Mouse (Mus musculus) forelimb bud, embryonic 11.5 days (tissue): ENCODE results near the gene Naga.

Experiments used
- DNase-seq: peaks from one replicate; pipeline ENCODE4 v3.0.0-alpha.2; 2012; ENCODE audit warnings: low read depth, low spot score

The Naga gene

GRCm38 (mm10) chr15:82354126-82354945 is 15.6 kb upstream of the Naga start, which contains the start of gene Ndufa6:
TSS of gene Ndufa6 (minus strand) at chr15:82354322.
- peak; percentile 98 for DNase-seq

GRCm38 (mm10) chr15:82353745-82354113 is 15.0 kb upstream of the Naga start:
- DNase-seq, result no peak

DNA sequence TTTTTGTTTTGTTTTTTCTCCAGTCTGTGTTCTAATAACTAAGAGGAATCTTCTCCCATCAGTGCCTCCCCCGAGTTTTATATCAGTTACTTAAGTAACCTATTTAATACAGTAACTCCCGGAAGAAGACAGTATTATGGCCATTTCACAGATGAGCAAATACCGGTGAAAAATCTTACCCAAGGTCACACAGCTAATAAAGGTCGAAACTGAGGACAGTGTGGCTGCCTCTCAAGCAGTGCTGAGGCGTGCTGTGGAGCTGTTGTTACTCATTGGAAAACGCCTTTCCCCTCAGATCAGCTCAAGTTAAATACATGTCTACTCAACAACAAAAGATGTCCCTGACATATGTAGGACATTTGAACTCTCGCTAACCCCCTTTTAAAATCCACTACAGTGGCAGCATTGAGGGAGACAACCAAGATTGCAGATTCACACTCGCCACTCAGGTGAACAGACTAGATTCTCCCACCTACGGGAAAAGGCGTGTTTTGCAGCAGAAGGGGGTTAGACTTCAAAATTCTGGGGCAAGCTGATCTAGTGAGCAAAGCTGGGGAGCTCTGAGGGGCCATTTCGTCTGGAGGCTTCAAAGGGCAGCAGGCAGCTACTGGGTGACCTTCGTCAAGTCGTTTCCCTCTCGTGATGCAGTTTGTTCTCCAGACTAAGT is 14.5 kb upstream of the Naga start:
- DNase-seq, result no peak

- DNase-seq, result no peak
Measured at GRCm38 (mm10) chr15:82351480-82351879, 12.8 kb upstream of the Naga start.

DNA sequence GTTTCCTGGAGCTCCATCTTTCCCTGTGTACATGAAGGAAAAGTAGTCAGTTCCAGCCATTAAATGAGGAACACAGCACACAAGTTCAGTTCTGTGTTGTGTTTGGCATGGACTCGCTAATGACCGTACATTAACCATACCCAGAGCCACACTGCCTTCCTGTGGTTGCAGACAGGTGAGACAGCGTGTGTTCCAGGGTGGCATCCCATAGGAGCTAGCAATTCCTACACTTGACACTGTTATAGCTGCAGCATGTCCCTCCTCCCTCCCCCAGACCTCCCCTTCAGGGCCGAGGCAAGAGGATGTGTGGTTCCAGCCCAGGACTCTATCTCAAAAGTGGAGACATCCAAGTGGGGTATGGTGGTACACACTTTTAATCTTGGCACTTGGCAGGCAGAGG is 11.6 kb upstream of the Naga start:
- DNase-seq, result no peak

- no peak for DNase-seq
Measured at GRCm38 (mm10) chr15:82348999-82349341, 10.2 kb upstream of the Naga start.

DNA sequence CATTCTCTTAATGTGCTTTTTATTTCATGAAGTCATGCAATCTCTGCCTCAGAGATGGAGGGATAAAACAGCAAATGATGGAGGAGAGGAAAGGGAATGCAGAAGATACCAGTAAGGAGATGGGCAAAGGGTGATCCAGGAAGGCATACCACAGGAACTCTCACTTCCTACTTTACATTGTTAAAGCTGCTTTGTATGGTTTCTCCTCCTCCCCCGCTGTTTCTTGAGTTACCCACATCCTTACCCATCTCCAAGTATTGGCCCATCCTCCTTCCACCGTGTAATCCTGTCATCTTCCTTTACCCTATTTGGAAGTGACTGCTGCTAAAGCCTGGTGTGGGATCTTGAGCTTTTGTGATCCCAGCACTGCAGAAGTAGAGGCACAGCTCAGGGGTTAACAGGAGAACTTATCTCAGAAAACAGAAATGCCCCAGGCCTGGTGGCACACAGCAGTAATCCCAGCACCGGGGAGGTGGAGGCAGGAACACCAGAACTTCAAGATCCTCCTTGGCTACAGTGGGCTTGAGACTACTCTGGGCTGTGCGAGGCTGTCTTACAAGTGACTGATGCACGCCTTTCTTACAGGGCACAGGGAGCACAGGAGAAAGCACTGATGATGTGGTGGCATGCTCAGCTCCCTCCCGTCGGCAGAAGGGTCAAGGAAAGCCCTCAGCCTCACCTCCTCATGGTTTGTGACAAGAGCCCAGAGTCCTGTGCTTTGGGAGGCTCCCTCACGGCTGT is 9.7 kb upstream of the Naga start:
- no peak for DNase-seq

- DNase-seq, result no peak
Measured at GRCm38 (mm10) chr15:82347852-82348251, 9.1 kb upstream of the Naga start.

DNA sequence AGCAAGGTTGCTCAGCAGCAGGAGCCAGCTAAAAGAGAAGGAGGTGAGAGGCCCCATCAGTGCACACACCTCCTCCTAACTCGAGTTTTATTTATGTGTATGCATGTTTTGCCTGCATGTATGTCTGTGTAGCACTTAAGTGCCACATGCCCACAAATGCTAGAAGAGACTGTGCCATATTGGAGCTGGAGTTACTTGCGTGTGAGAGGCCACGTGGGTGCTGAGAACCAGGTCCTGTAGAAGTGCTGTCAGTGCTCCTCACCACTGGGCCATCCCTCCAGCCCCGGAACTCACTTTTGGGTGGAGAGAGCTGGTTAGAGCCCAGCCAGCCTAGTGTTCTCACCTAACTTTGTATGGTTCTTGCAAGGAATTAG is 8.6 kb upstream of the Naga start:
- DNase-seq, result no peak

DNA sequence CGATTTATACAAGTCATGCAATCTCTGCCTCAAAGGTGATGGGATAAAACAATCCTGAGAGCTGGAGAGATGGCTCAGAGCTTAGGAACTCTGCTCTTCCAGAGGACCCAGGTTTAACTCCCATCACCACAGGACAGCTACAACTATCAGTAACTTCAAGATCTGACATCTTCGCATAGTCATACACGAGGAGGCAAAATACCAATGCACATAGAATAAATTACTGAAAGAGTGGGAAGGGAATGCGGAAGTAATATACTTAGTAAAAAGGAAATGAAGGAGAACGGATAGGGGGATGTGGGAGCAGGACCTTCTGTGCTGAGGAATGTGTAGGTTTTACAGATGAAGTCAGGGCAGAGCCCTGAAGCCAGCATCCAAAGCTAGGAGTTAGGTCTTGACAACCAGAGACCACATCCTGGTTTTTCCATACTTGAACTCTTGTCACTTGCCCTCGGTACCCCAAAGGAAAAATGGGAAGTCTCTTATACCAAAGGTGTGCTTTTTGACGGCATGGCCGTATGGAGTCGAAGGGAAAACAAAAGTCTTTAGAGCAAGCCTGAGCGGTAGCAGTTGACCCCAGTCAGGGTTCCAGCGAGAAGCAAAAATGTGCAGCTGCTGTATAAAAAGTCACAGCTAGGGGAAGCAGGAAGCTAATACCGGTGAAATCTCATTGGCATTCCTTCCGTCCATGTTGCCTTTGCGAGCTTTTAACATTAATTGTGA is 8.0 kb upstream of the Naga start:
- no peak for DNase-seq

- DNase-seq, result peak; percentile 99
Measured at GRCm38 (mm10) chr15:82345820-82346470, 7.2 kb upstream of the Naga start.

GRCm38 (mm10) chr15:82344971-82345370 is 6.2 kb upstream of the Naga start:
- DNase-seq, result no peak

GRCm38 (mm10) chr15:82343368-82344287 is 4.9 kb upstream of the Naga start:
- DNase-seq, result no peak

GRCm38 (mm10) chr15:82342543-82342935 is 3.8 kb upstream of the Naga start:
- no peak for DNase-seq

DNA sequence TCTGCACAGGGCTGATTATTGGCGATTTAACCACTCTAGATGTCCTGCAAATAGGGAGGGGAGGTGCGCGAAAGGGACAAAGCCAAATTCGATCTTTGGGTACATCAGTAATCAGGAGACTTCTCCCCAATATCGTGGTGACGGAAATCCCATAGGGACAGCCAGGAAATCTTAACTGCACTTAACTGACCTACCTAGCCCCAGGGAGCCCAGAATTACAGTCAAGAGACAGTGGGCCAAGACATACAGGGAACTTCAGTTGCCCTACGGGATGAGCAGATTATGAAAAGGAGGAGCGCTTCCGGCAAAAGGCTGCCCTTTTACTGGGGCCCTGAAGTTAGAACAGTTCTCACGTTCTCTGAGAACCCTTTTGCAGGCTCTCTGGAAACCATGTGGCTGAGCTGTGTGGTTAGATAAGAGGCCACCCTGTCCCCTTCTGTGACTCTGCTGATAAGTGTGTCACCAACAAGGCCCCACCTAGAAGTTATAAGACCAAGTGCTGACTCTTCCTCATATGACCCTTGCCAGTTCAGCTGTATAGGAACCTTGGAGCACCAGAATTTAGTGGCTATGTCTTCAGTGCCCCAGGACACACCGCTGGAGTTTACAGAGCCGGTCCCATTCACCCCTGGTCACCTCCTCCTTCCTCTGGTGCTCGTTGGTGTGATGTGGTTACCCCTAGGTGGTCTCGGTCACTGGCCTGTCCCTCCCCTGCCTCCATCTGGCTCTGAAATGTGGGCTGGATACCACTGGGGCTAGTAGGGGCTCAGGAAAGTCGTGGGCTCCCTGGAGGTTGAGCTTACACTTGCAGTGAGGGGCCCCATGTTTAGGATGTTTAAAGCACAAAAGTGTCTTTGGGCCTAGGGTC is 3.2 kb upstream of the Naga start:
- no peak for DNase-seq

- DNase-seq, result no peak
Measured at GRCm38 (mm10) chr15:82341036-82341501, 2.3 kb upstream of the Naga start.

DNA sequence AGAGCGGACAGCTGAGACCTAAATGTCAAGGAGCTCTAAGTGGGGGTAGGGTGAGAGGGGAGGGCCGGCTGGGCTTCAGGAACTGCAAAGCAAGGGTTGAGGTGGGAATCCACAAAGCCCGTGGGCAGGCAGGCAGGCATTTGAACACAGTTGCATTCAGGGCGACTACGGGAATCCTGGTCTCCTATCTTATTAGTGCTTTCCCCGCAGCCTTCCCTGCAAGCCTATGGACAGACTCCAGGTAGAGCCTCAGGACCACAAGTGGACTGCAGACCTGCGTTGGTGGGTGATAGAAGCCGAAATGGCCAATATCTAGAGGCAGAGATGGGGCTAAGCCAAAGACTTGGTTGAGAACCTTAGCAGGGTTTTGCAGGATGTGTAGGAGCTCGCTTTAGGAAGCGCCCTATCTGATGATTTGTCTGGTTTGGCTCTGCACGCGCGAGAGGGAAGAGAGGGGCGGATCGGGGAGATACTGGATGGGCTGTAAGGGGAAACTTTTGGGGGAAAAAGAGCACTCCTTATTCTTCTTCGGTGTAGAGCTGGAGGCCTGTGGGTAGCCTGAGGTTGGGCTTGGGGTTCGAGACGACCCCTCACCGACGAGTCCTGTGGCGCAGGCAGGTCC is 1.8 kb upstream of the Naga start:
- DNase-seq, result no peak

GRCm38 (mm10) chr15:82339634-82340254 is 1.0 kb upstream of the Naga start:
- DNase-seq, result no peak
